Mouse (Mus musculus) MEL (cell line): ENCODE measurements around the gene Atrnl1. TPM values are rescaled to one million over a fixed set of nuclear protein-coding genes. Genes with fewer than 3 reads are reported as not detected.
A peak's percentile ranks its signal among the peaks of the same experiment; 100 is the strongest.

Experiments
- DNase-seq: peaks from one replicate; pipeline ENCODE4 v3.0.0; 2011; ENCODE audit warnings: low read depth, low spot score
- H3K27ac ChIP-seq: 2 replicates; pipeline ENCODE4 v1.5.1; 2012; ENCODE audit warnings: low read depth, mild to moderate bottlenecking, control low read depth, low read length, moderate library complexity; ENCODE audit not compliant: control insufficient read depth
- H3K27me3 ChIP-seq, 2 experiments: fragments of 150-350 bp in 1 of 2; sonication (generic) in 1 of 2; 2 replicates each; pipeline ENCODE4 v1.6.1; 2012; ENCODE audit warnings: low read length in 2 of 2, mild to moderate bottlenecking in 2 of 2, improper control_type of control experiment in 1 of 2, moderate library complexity in 1 of 2; ENCODE audit not compliant: insufficient read depth in 2 of 2, control insufficient read depth in 1 of 2
- H3K36me3 ChIP-seq, 2 experiments: 2 replicates each; pipeline ENCODE4 v1.6.1; 2012 to 2014; ENCODE audit warnings: low read length in 2 of 2, improper control_type of control experiment in 1 of 2, inconsistent platforms in 1 of 2, mild to moderate bottlenecking in 1 of 2; ENCODE audit not compliant: insufficient read depth in 2 of 2, control insufficient read depth in 1 of 2
- H3K4me1 ChIP-seq, 2 experiments: fragments of 150-350 bp in 1 of 2; sonication (generic) in 1 of 2; 2 replicates each; pipeline ENCODE4 v1.6.1; 2012; ENCODE audit warnings: low read length in 2 of 2, improper control_type of control experiment in 1 of 2, mild to moderate bottlenecking in 1 of 2; ENCODE audit not compliant: insufficient read depth in 2 of 2, control insufficient read depth in 1 of 2
- H3K4me3 ChIP-seq, 2 experiments: fragments of 150-350 bp in 1 of 2; sonication (generic) in 1 of 2; 2 replicates each; pipeline ENCODE4 v1.5.1; 2012; ENCODE audit warnings: low read depth in 2 of 2, low read length in 2 of 2, mild to moderate bottlenecking in 2 of 2, moderate library complexity in 2 of 2, control low read depth in 1 of 2, improper control_type of control experiment in 1 of 2; ENCODE audit not compliant: control insufficient read depth in 1 of 2, insufficient read depth in 1 of 2
- H3K79me2 ChIP-seq: 2 replicates; pipeline ENCODE4 v1.6.1; 2012; ENCODE audit warnings: mild to moderate bottlenecking, low read length, moderate library complexity; ENCODE audit not compliant: control insufficient read depth, poor library complexity, insufficient read depth
- H3K9ac ChIP-seq: 2 replicates; pipeline ENCODE4 v1.6.1; 2012; ENCODE audit warnings: low read depth, mild to moderate bottlenecking, control low read depth, low read length, moderate library complexity; ENCODE audit not compliant: control insufficient read depth, poor library complexity, severe bottlenecking
- H3K9me3 ChIP-seq: fragments of 150-350 bp; sonication (generic); replicated peaks from 2 replicates; pipeline ENCODE4 v1.6.1; 2012; ENCODE audit warnings: mild to moderate bottlenecking, low read length, improper control_type of control experiment, moderate library complexity; ENCODE audit not compliant: insufficient read depth
- CHD1 ChIP-seq: IDR thresholded peaks from 2 replicates; pipeline ENCODE4 v1.6.1; 2012; ENCODE audit warnings: low read depth, mild to moderate bottlenecking, inconsistent platforms, low read length, improper control_type of control experiment
- CHD2 ChIP-seq: IDR thresholded peaks from 2 replicates; pipeline ENCODE4 v1.6.1; 2011; ENCODE audit warnings: low read length, improper control_type of control experiment
- ELF1 ChIP-seq: IDR thresholded peaks from 2 replicates; pipeline ENCODE4 v1.6.1; 2014; ENCODE audit warnings: low read depth, mild to moderate bottlenecking, inconsistent platforms, low read length, improper control_type of control experiment, moderate library complexity
- ETS1 ChIP-seq: IDR thresholded peaks from 2 replicates; pipeline ENCODE4 v1.6.1; 2012; ENCODE audit warnings: low read depth, mild to moderate bottlenecking, inconsistent platforms, low read length, improper control_type of control experiment, moderate library complexity
- HCFC1 ChIP-seq: IDR thresholded peaks from 2 replicates; pipeline ENCODE4 v1.6.1; 2012; ENCODE audit warnings: low read depth, mild to moderate bottlenecking, inconsistent platforms, low read length, improper control_type of control experiment, moderate library complexity
- MAFK ChIP-seq: IDR thresholded peaks from 2 replicates; pipeline ENCODE4 v1.6.1; 2011; ENCODE audit warnings: low read depth, mild to moderate bottlenecking, low read length, improper control_type of control experiment, borderline replicate concordance
- MAX ChIP-seq: IDR thresholded peaks from 2 replicates; pipeline ENCODE4 v1.6.1; 2011; ENCODE audit warnings: low read length, improper control_type of control experiment
- MEF2A ChIP-seq: IDR thresholded peaks from 2 replicates; pipeline ENCODE4 v1.6.1; 2014; ENCODE audit warnings: low read depth, mild to moderate bottlenecking, inconsistent platforms, low read length, improper control_type of control experiment; ENCODE audit not compliant: poor library complexity, insufficient replicate concordance, severe bottlenecking; ENCODE audit errors: extremely low read depth
- MYC ChIP-seq: IDR thresholded peaks from 2 replicates; pipeline ENCODE4 v1.6.1; 2011; ENCODE audit warnings: low read depth, mild to moderate bottlenecking, low read length, improper control_type of control experiment, moderate library complexity
- NELFE ChIP-seq: IDR thresholded peaks from 2 replicates; pipeline ENCODE4 v1.6.1; 2011; ENCODE audit warnings: low read depth, low read length, improper control_type of control experiment
- NRF1 ChIP-seq: IDR thresholded peaks from 2 replicates; pipeline ENCODE4 v1.6.1; 2014; ENCODE audit warnings: low read depth, mild to moderate bottlenecking, inconsistent platforms, low read length, improper control_type of control experiment, moderate library complexity; ENCODE audit not compliant: poor library complexity, insufficient read depth, severe bottlenecking
- POLR2A ChIP-seq, 2 experiments: IDR thresholded peaks; 2 replicates each; pipeline ENCODE4 v1.6.1; 2011 to 2012; ENCODE audit warnings: low read length in 2 of 2, mild to moderate bottlenecking in 2 of 2, control low read depth in 1 of 2, improper control_type of control experiment in 1 of 2, low read depth in 1 of 2, moderate library complexity in 1 of 2; ENCODE audit not compliant: control insufficient read depth in 1 of 2, insufficient read depth in 1 of 2, poor library complexity in 1 of 2
- POLR2AphosphoS2 ChIP-seq: IDR thresholded peaks from 2 replicates; pipeline ENCODE4 v1.6.1; 2011; ENCODE audit warnings: low read length, improper control_type of control experiment
- RAD21 ChIP-seq: IDR thresholded peaks from 2 replicates; pipeline ENCODE4 v1.6.1; 2011; ENCODE audit warnings: mild to moderate bottlenecking, low read depth, low read length, improper control_type of control experiment
- TCF12 ChIP-seq: IDR thresholded peaks from 2 replicates; pipeline ENCODE4 v1.6.1; 2014; ENCODE audit warnings: low read depth, mild to moderate bottlenecking, inconsistent platforms, low read length, improper control_type of control experiment, moderate library complexity
- UBTF ChIP-seq: IDR thresholded peaks from 2 replicates; pipeline ENCODE4 v1.6.1; 2012; ENCODE audit warnings: low read depth, mild to moderate bottlenecking, inconsistent platforms, low read length, improper control_type of control experiment, moderate library complexity, borderline replicate concordance; ENCODE audit not compliant: insufficient read depth
- USF1 ChIP-seq: IDR thresholded peaks from 2 replicates; pipeline ENCODE4 v1.6.1; 2014; ENCODE audit warnings: low read depth, mild to moderate bottlenecking, inconsistent platforms, low read length, improper control_type of control experiment, moderate library complexity
- USF2 ChIP-seq, 2 experiments: IDR thresholded peaks; 2 replicates each; pipeline ENCODE4 v1.6.1; 2011 to 2012; ENCODE audit warnings: improper control_type of control experiment in 2 of 2, low read length in 2 of 2, borderline replicate concordance in 1 of 2, inconsistent platforms in 1 of 2, low read depth in 1 of 2, mild to moderate bottlenecking in 1 of 2; ENCODE audit not compliant: insufficient read depth in 1 of 2
- ZC3H11A ChIP-seq: IDR thresholded peaks from 2 replicates; pipeline ENCODE4 v1.6.1; 2012; ENCODE audit warnings: low read depth, mild to moderate bottlenecking, inconsistent platforms, low read length, improper control_type of control experiment
- ZKSCAN1 ChIP-seq: IDR thresholded peaks from 2 replicates; pipeline ENCODE4 v1.6.1; 2012; ENCODE audit warnings: low read depth, mild to moderate bottlenecking, inconsistent platforms, low read length, improper control_type of control experiment, moderate library complexity
- ZNF384 ChIP-seq: IDR thresholded peaks from 2 replicates; pipeline ENCODE4 v1.6.1; 2012; ENCODE audit warnings: low read depth, mild to moderate bottlenecking, inconsistent platforms, low read length, improper control_type of control experiment
- polyA plus RNA-seq, 2 experiments: library from polyadenylated mRNA; stranded (reverse) in 1 of 2; unstranded in 1 of 2; fragments of >175 nt in 1 of 2; fragments of >200 nt in 1 of 2; gene quantifications; 2 replicates each; pipeline versions ENCODE4 v1.2.1 to v1.2.4; 2012; ENCODE audit warnings: low replicate concordance in 2 of 2, low read depth in 1 of 2; ENCODE audit not compliant: insufficient read length in 2 of 2, insufficient read depth in 1 of 2, missing spikeins in 1 of 2
- total RNA-seq: library from RNA; depleted of rRNA; stranded (reverse); fragments of 300-350 nt; gene quantifications from 2 replicates; pipeline ENCODE4 v1.2.3, GENCODE M21; 2012

Atrnl1 gene
- total and polyA plus RNA-seq, 3 experiments, result 6.4 to 8.2 TPM; not detected in 1

DNA sequence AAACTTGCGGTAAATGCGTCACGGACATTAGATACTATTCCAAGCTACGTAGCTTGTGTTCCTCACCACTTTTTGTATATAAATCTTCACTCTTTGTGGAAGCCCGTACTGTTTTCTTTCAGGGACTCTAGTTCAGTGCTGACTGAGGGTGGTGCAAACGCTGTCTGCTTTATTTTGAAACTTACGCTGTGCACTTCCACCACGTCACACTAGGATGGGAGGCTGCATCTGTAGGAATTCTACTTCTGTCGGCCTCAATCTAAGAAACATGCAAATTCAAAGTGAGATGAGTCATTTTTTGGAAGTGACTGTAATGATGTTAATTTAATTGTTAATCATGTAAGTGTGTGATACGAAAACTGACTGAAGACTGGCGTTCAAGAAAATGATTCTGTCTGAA, 135.7 kb downstream of the Atrnl1 start:
- Histone ChIP-seq H3K4me1 (no peaks in the 10 kb centered on the region; a peak in 1 of 4 replicates), H3K4me3 (no peak overlapping the region), H3K36me3 (no peaks in the 10 kb centered on the region; a peak in 2 of 4 replicates), H3K9me3 (no peaks in the 10 kb centered on the region), H3K27ac (no peak overlapping the region), H3K9ac (no peak overlapping the region), H3K79me2 (no peaks in the 10 kb centered on the region), H3K27me3 (no peaks in the 10 kb centered on the region)
- no peak for TF ChIP-seq POLR2A (IDR thresholded peaks at IDR 0.05; ENCODE audit: control insufficient read depth in 1 of 2, insufficient read depth in 1 of 2, low read depth in 1 of 2, low read length in 2 of 2, poor library complexity in 1 of 2)
- no peak for TF ChIP-seq USF1
- no peak for TF ChIP-seq MEF2A
- TF ChIP-seq ELF1, result no peak
- no peak for TF ChIP-seq ZC3H11A
- no peak for TF ChIP-seq MYC
- no peak for TF ChIP-seq NRF1
- no peak for TF ChIP-seq MAX
- no peak for TF ChIP-seq USF2 (IDR thresholded peaks at IDR 0.05; ENCODE audit: borderline replicate concordance in 1 of 2, insufficient read depth in 1 of 2, low read depth in 1 of 2, low read length in 2 of 2)
- TF ChIP-seq CHD1, result no peak
- no peak for TF ChIP-seq UBTF
- TF ChIP-seq NELFE, result no peak
- no peak for TF ChIP-seq CHD2
- no peak for TF ChIP-seq POLR2AphosphoS2
- TF ChIP-seq ZNF384, result no peak
- TF ChIP-seq TCF12, result no peak
- TF ChIP-seq HCFC1, result no peak
- no peak for TF ChIP-seq RAD21
- TF ChIP-seq ETS1, result no peak
- no peak for TF ChIP-seq ZKSCAN1
- DNase-seq, result no peak

DNA sequence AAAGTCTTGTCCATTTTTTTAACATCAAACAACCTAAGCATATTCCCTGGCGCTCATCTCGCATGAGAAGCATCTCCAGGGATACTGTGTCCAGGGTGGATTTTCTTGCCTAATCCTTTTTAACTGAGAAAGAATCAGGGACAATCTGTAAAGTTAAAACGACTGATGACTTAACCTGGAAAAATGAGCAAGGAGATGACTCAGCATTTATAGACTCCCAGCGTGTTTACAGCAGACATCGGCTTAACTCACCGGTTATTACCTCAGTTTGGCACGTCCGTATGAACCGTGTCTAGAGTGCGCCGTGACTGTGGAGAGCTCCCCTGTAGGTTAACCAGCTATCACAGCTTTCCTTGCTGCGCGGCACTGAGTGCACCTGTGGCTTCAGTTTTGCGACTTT, 141.4 kb downstream of the Atrnl1 start:
- no peak overlapping the region for H3K9ac ChIP-seq
- H3K4me1 ChIP-seq, result no peaks in the 10 kb centered on the region; a peak in 1 of 4 replicates
- H3K27ac ChIP-seq, result no peak overlapping the region
- no peak overlapping the region for H3K4me3 ChIP-seq
- peak; percentile 43; the same call in 1 of the 2 replicates for TF ChIP-seq MAFK
- no peak for TF ChIP-seq ETS1
- H3K79me2 ChIP-seq, result no peaks in the 10 kb centered on the region
- peaks cover 0 to 2% of the 10 kb centered on the region in 2 experiments; a peak in 3 of 4 replicates for H3K36me3 ChIP-seq
- H3K9me3 ChIP-seq, result no peaks in the 10 kb centered on the region
- no peaks in the 10 kb centered on the region for H3K27me3 ChIP-seq
- no peak for DNase-seq
